Mouse (Mus musculus) left cerebral cortex, postnatal 36 days (tissue): ENCODE results near the gene Gsta2. TPM values are rescaled to one million over a fixed set of nuclear protein-coding genes. Genes with fewer than 3 reads are reported as not detected.
"Not testable (repeated sequence)": the region's sequence is repeated elsewhere in the genome, so short reads cannot be mapped to it uniquely, and the experiment has no call there.

Experiments used
- DNase-seq, 2 experiments: peaks; one replicate each; pipeline ENCODE4 v3.0.0; 2021 to 2022; ENCODE audit warnings: low spot score in 2 of 2, mixed read lengths in 1 of 2
- intact Hi-C: fragments of 180-260 bp; cut with DNase I; formaldehyde crosslinking; loops from one replicate; pipeline ENCODE4 v1.15.1; 2025
- total RNA-seq, 2 experiments: library from RNA; stranded (reverse); gene quantifications; 2 replicates each; pipeline ENCODE4 v1.2.3; 2021

Gsta2 gene
- total RNA-seq, 2 experiments from 2014 or later: not detected

- peak; percentile 11 for DNase-seq
- intact Hi-C loops: loop anchor here (10.0 kb wide), 1 partner anchor 46 kb away; no protein-coding TSS in a partner anchor
These were observed 15.3 kb downstream of the Gsta2 start for GRCm38 (mm10) chr9:78340324-78340723.

GRCm38 (mm10) chr9:78337050-78337449, 18.5 kb downstream of the Gsta2 start:
- intact Hi-C loops, DNase-seq: not testable (repeated sequence)

GRCm38 (mm10) chr9:78327289-78327688, 28.3 kb downstream of the Gsta2 start, which contains the start of gene Omt2b:
Gene Omt2b (plus strand): TSS chr9:78327589.
- DNase-seq, intact Hi-C loops: not testable (repeated sequence)

- intact Hi-C loops: no loop called here
- DNase-seq: no peak
These were observed 36.1 kb downstream of the Gsta2 start for GRCm38 (mm10) chr9:78319499-78319898.

- intact Hi-C loops: no loop called here
- DNase-seq: no peak
These were observed 40.9 kb downstream of the Gsta2 start, which contains the start of gene Omt2a for GRCm38 (mm10) chr9:78314696-78315095. Gene Omt2a (minus strand): TSS chr9:78314796.

- intact Hi-C loops, DNase-seq: not testable (repeated sequence)
These were observed 47.5 kb downstream of the Gsta2 start for GRCm38 (mm10) chr9:78308122-78308521.

GRCm38 (mm10) chr9:78299143-78299542, 56.4 kb downstream of the Gsta2 start:
- intact Hi-C loops: loop anchor here (10.0 kb wide), 1 partner anchor 46 kb away; no protein-coding TSS in a partner anchor

GRCm38 (mm10) chr9:78298232-78298631, 57.4 kb downstream of the Gsta2 start:
- intact Hi-C loops: loop anchor here (10.0 kb wide), 1 partner anchor 47 kb away; no protein-coding TSS in a partner anchor
- no peak for DNase-seq

More at GRCm38 (mm10) chr9:78299143-78299542, 56.4 kb downstream of the Gsta2 start:
- not testable (repeated sequence) for DNase-seq

- intact Hi-C loops: loop anchor here (10.0 kb wide), 1 partner anchor 49 kb away; no protein-coding TSS in a partner anchor
- DNase-seq: peak in 1 of 2 experiments; percentile 14
These were observed 59.5 kb downstream of the Gsta2 start for GRCm38 (mm10) chr9:78296089-78296488.

GRCm38 (mm10) chr9:78294781-78295180, 60.8 kb downstream of the Gsta2 start:
- intact Hi-C loops: loop anchor here (10.0 kb wide), 1 partner anchor 50 kb away; no protein-coding TSS in a partner anchor

GRCm38 (mm10) chr9:78293683-78294082, 61.9 kb downstream of the Gsta2 start:
- not testable (repeated sequence) for DNase-seq
- intact Hi-C loops: loop anchor here (10.0 kb wide), 1 partner anchor 51 kb away; no protein-coding TSS in a partner anchor

More at GRCm38 (mm10) chr9:78294781-78295180, 60.8 kb downstream of the Gsta2 start:
- DNase-seq: not testable (repeated sequence)

- not testable (repeated sequence) for DNase-seq
- intact Hi-C loops: loop anchor here (10.0 kb wide), 1 partner anchor 52 kb away; no protein-coding TSS in a partner anchor
These were observed 63.1 kb downstream of the Gsta2 start for GRCm38 (mm10) chr9:78292462-78292861.

- intact Hi-C loops: loop anchor here (10.0 kb wide), 1 partner anchor 55 kb away; no protein-coding TSS in a partner anchor
- not testable (repeated sequence) for DNase-seq
These were observed 65.9 kb downstream of the Gsta2 start, which contains the start of gene Gm10639 for GRCm38 (mm10) chr9:78289723-78290122. Gene Gm10639 (plus strand): TSS chr9:78289923.

- DNase-seq, intact Hi-C loops: not testable (repeated sequence)
These were observed 66.5 kb downstream of the Gsta2 start for GRCm38 (mm10) chr9:78289063-78289462.

GRCm38 (mm10) chr9:78282002-78282711, 73.4 kb downstream of the Gsta2 start:
- DNase-seq, intact Hi-C loops: not testable (repeated sequence)

Other genes with a start within 250 kb of the Gsta2 start
- gene Fbxo9, start 246.7 kb downstream of the Gsta2 start, total RNA-seq: 100 to 1,000 TPM; 124 to 126 TPM
- 10 to 100 TPM; 19.3 to 20.6 TPM for gene Ick, start 246.6 kb downstream of the Gsta2 start, total RNA-seq
- 10 to 100 TPM; 32.4 to 35.9 TPM for gene Gsta4, start 173.0 kb downstream of the Gsta2 start, total RNA-seq
- not detected for gene Gsta1, start 125.1 kb downstream of the Gsta2 start, total RNA-seq
- not detected for gene Gm3776, start 98.7 kb downstream of the Gsta2 start, total RNA-seq
- gene Gm10639, start 65.9 kb downstream of the Gsta2 start, total RNA-seq: not detected
- gene Omt2a, start 41.0 kb downstream of the Gsta2 start, total RNA-seq: not detected
- not detected for gene Omt2b, start 28.2 kb downstream of the Gsta2 start, total RNA-seq
- not detected for gene Dppa5a, start 12.4 kb upstream of the Gsta2 start, total RNA-seq
- gene Ooep, start 22.9 kb upstream of the Gsta2 start, total RNA-seq: not detected
- not detected for gene Ddx43, start 40.0 kb upstream of the Gsta2 start, total RNA-seq
- gene Cgas, start 87.4 kb upstream of the Gsta2 start, total RNA-seq: under 1 TPM; 0.39 to 0.86 TPM
- 10 to 100 TPM; 23.9 to 25.2 TPM for gene Mto1, start 92.4 kb upstream of the Gsta2 start, total RNA-seq
- 1 to 10 TPM in 1 of 2 experiments, not detected in 1; 1.5 TPM for gene Gm17324, start 93.0 kb upstream of the Gsta2 start, total RNA-seq
- gene Eef1a1, start 133.4 kb upstream of the Gsta2 start, total RNA-seq: 1,000 to 10,000 TPM; 2,126 to 2,321 TPM
- gene Slc17a5, start 232.3 kb upstream of the Gsta2 start, total RNA-seq: 10 to 100 TPM; 19.3 to 19.7 TPM